Mouse (Mus musculus) liver, adult (tissue): ENCODE results near the gene Crybb1.
A peak's percentile ranks its signal among the peaks of the same experiment; 100 is the strongest.

Experiments used
- GATA4 ChIP-seq: IDR thresholded peaks from 2 replicates; pipeline ENCODE4 v1.6.1; 2014; ENCODE audit warnings: mild to moderate bottlenecking, low read length; ENCODE audit not compliant: insufficient replicate concordance

Crybb1 gene

GRCm38 (mm10) chr5:112284203-112284582 lies 28.6 kb downstream of the Crybb1 start:
- TF ChIP-seq GATA4, result no peak

DNA sequence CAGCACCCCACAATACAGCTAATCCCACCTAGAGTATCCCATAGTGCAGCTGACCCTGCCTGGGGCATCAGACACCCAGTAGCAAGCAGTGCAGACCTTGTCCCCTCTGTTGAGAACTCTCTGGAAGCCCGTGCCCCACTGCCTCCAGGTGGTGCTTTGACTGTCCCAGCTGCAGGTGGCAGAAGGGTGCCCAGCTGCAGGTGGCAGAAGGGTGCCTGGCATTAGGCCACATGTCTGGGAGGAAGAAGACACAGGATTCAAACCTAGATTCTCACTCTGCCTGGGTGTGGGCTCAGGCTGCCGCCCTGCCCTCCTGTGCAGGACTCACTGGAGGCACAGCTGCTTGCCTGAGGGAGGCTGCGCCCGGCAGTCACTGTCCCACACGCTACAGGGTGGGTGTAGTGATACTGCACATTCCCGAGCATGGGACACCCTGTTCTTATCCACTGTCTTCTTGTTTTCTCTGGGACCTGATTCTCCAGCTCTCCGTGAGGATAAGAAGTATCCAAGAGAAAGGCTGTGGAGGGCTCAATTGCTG lies 30.0 kb downstream of the Crybb1 start:
- no peak for TF ChIP-seq GATA4

- no peak for TF ChIP-seq GATA4
These were observed 31.0 kb downstream of the Crybb1 start for GRCm38 (mm10) chr5:112286608-112286983.

- no peak for TF ChIP-seq GATA4
These were observed 31.5 kb downstream of the Crybb1 start for GRCm38 (mm10) chr5:112286984-112287641.

GRCm38 (mm10) chr5:112287652-112288051 lies 32.0 kb downstream of the Crybb1 start:
- no peak for TF ChIP-seq GATA4

DNA sequence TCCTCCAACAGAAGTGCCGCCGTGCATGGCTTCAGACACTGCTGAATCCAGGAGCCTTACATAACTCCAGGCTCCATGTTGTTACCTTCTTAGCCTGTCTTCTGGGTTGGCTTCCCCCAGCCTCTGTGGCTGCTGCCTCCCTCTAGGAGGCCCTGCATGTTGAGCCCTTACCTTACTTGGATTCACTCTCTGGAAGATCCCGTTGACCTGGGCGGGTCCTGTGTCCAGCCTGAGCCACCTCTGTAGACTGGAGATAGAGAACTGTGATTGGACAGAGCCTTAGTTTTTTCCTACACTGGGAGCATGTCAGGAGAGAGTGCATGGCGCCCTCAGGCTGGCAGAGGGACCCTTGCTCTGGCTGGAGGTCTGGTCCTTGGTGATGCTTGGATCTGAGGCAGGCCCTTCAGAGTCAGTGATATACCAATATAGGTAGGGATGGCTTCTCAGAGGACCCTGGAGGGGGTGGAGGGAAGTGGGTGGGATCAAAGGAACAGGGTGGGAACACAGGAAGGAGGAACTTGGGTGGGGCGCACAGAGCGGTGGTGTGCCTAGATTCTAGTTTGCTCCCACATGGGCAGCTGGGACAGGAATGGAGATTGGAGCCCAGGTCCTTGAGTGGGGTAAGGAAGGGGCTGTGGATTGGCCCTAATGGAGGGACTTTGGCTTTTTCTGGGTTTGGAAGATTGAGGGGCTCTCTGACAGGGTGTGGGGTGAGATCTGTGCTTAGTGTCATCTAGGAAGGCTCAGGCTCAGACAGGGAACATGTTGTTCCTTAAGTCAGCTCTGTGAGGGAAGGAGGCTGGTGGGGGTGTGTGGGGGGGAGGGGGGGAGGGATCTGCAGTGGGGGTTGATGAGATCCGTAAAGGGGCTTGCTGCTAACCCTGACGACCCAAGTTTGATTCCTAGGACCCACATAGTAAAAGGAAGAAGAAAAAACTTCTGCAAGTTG lies 32.9 kb downstream of the Crybb1 start:
- no peak for TF ChIP-seq GATA4

DNA sequence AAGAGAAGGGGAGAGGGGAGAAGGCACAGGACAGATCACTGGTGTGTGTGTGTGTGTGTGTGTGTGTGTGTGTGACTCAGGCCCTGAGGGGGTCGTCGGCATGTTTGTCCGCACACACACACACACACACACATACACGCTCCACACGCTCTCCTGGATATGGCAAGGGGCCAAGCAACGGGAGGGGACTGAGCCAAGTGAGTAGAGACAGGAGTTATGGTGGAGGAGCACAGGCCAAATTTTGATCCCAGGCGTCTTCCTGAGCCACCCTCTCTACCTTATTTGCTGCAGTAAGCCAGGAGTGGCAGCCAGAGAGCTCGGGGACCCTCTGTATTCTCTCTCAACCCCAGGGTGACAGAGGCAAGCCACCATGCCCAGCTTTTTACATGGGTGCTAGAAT lies 33.6 kb downstream of the Crybb1 start:
- TF ChIP-seq GATA4, result no peak

DNA sequence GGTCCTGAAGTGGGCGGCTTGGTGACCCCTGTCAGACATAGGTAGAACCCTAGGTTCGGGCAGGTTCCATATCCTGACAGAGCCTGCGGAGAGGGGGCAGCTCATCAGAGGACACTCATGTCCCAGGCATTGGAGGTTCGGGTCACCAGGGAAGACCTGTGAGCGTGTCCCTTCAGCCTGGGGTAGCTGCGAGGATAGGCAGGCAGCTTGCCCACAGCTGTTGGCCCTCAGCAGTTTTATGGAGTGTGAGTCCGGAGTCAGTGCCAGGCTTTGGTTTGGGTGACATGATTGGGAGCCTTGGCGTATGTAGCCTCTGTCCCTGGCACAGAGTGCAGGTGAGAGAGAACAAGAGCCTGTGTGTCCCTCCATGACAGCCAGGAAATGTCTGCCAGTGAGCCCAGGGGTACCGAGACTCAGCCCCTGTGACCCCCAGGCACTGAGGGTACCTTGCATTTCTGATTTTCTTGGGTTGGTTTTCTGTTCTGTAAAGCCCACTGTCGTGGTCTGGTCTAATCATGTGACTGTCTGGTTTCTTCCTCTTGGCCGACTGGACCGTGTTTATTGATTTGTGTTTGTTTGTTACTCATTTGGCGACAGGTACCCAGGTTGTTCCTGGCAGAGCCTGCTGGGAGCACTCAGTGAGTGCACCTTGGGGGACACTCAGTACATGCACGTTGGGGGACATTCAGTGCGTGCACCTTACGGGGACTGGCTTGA lies 34.4 kb downstream of the Crybb1 start:
- no peak for TF ChIP-seq GATA4

GRCm38 (mm10) chr5:112290536-112290880 lies 34.9 kb downstream of the Crybb1 start:
- no peak for TF ChIP-seq GATA4

DNA sequence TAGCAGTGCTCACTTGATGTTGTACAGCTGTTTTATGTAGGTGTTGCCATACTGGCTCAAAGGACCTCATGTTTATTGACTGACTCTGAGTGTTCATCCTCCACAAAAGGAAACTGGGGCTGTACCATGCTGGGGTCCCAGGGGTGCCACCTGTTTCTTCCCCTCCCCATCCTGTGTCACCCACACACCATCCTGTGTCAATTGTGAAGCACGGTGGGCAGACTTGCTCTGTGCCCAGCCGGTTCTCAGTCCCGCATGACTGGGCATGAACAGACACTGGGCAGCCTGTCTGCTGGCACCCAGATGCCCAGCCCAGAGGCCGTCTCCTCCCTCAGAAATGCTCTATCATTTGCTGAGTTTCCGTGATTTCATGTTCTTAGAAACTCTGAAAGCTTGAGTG lies 36.3 kb downstream of the Crybb1 start:
- no peak for TF ChIP-seq GATA4

DNA sequence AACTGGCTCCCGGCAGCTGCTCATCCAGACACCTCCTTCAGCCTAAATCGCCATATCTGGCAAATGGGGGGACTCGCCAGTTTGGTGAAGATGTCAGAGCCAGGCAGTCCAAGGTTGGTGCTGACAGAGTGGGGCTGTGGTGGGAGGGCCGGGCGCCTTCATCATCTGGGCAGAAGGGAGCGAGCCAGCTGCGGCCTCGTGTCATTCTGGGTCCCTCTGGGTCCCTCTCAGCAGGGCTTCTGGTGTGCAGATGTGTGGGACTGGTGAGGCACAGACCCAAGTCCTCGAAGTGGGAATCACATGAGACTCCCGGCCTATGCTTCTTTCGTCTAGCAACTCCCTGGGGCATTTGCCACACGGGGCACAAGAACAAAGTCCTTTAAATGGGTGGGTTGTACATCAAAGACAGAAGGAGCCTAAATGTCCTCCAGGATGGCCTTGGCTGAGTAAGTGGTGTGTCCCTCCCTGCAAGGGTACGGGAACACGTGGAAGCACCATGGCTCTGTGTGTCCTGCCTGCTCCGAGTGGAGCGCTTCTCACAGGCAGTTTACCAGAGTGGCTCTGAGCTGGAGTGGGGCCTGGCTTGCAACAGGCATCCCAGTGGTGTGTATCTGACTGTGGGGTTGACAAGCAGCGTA lies 36.8 kb downstream of the Crybb1 start:
- TF ChIP-seq GATA4, result no peak

- peak; percentile 59; the same call in 1 of the 2 replicates for TF ChIP-seq GATA4
These were observed 38.2 kb downstream of the Crybb1 start for GRCm38 (mm10) chr5:112293800-112294199.

DNA sequence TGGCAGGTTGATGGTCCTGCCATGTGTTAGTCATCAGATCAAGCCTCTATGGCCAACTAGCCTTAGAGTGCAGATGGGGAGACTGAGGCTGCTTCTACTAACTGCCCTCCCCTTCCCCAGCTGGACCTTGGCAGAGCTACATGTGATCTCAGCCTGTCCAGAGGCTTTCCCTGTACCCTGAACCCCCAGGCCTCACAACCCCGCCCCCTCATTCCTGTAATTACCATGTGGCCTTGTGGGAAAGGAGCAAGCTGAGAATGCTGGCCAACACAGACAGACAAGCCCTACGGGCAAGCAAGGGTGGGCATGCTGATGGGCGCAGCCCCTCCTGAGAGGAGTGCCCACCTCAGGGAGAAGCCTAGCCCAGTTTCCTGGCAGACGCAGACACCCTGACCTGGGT lies 39.1 kb downstream of the Crybb1 start:
- TF ChIP-seq GATA4, result no peak

GRCm38 (mm10) chr5:112295162-112295561 lies 39.5 kb downstream of the Crybb1 start:
- no peak for TF ChIP-seq GATA4

DNA sequence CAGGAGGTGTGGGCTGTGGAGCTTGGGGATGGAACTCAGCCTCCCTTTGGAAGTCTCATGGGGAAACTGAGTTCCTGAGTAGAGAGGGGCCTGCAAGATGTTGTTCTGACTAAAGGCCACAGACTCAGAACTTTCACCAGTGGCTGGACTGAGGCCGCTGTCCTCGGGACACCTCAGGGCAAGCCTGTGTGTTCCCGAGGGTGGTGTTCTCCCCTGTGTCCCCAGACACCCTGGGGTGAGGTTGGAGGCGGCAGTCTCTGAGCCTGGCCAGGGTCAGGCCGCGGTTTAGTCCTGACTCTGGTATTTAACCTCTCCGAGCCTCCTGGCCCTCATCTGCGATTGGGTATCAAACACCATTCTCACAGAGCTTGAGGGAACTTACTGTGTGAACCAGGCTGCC lies 39.9 kb downstream of the Crybb1 start:
- no peak for TF ChIP-seq GATA4
